In the genomic region with DNA sequence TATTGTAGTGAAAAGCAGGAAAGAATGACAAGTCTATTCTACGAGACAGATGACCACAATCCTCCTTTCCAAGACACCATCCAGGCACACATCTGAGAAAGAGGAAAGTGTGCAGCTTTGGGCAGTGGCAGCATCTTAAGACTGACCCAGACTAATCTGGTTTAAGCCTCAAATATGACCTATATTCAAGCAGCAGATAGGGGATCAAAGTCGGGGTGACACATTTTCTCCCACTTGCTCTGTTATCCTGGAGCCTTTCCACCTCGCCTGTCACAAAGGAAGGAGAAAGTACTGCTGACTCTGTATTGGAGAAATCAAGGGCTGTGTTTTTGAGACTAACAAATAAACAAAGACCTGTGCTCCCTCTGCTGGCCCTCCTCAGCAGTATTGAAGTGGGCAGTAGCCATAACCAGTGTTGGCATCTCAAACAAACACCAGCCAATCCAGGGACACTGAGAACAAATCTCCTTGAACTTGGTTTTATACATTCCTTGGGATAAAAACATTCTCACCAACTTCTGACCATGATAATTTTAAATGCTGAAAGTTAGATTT, we compare ENCODE assay signal across 9 mouse cellular contexts. TPM values are rescaled to one million over a fixed set of nuclear protein-coding genes. Genes with fewer than 3 reads are reported as not detected.
DNase-seq lines count a peak whose midpoint lies in the region; ATAC-seq and TF ChIP-seq lines count a peak whose summit lies in the region.
"Had no signal": no experiment of that assay in that cellular context is flagged by ENCODE, and none has a peak within 500 bp of the region (broad histone marks: within the 10 kb centered on the region; RNA-seq: fewer than 3 reads in every experiment).

No protein-coding gene starts in this region.

- TF ChIP-seq POLR2A in cortical plate, adult 2 months (IDR thresholded peaks at IDR 0.05; ENCODE audit: extremely low read depth, insufficient read depth, low read length): no peak

- no peak overlapping the region for H3K4me2 ChIP-seq in liver, postnatal 0 days (ENCODE audit: low read depth, low read length)
- no peak overlapping the region for H3K4me2 ChIP-seq in liver, embryonic 11.5 days
- H3K4me2 ChIP-seq in heart, embryonic 12.5 days: no peak overlapping the region

- no peak overlapping the region for H3K4me3 ChIP-seq in gastrocnemius, adult 2 months
- H3K4me3 ChIP-seq in liver, postnatal 0 days (ENCODE audit: low read depth, low read length): no peak overlapping the region
- H3K4me3 ChIP-seq in liver, embryonic 11.5 days (ENCODE audit: low read depth, low read length): no peak overlapping the region
- H3K4me3 ChIP-seq in cortical plate, adult 2 months (ENCODE audit: insufficient read depth, low read length): no peak overlapping the region
- no peak overlapping the region for H3K4me3 ChIP-seq in heart, embryonic 12.5 days
- H3K4me3 ChIP-seq: erythroblast, embryonic 14.5 days had no signal

- TF ChIP-seq CTCF in gastrocnemius, adult 2 months (IDR thresholded peaks at IDR 0.05): peak; percentile 32; the same call in 1 of the 2 replicates
- TF ChIP-seq CTCF in liver, postnatal 0 days (IDR thresholded peaks at IDR 0.05; ENCODE audit: low read depth): peak; percentile 39
- TF ChIP-seq CTCF in cortical plate, adult 2 months (IDR thresholded peaks at IDR 0.05; ENCODE audit: extremely low read depth, insufficient read depth, low read length): peak; percentile 32; the same call in 1 of the 2 replicates

- intact Hi-C loops in gastrocnemius, adult 2 months (cut with DNase I): no loop called here

- WGBS in liver, postnatal 0 days (ENCODE audit: insufficient replicate concordance): 69% methylated on average over 3 of the region's 3 CpGs
- WGBS in liver, embryonic 11.5 days: 68% methylated on average over 3 of the region's 3 CpGs
- 52% methylated on average over 3 of the region's 3 CpGs for WGBS in heart, embryonic 12.5 days

- H3K27me3 ChIP-seq in liver, postnatal 0 days (ENCODE audit: insufficient read depth, low read length): no peaks in the 10 kb centered on the region
- H3K27me3 ChIP-seq in liver, embryonic 11.5 days (replicated peaks; ENCODE audit: control insufficient read depth, insufficient read depth, low read length): no peaks in the 10 kb centered on the region
- H3K27me3 ChIP-seq in heart, embryonic 12.5 days (replicated peaks): no peaks in the 10 kb centered on the region

- H3K9me3 ChIP-seq in liver, postnatal 0 days (ENCODE audit: low read length): no peaks in the 10 kb centered on the region
- no peaks in the 10 kb centered on the region for H3K9me3 ChIP-seq in liver, embryonic 11.5 days (ENCODE audit: control insufficient read depth, low read length)
- H3K9me3 ChIP-seq in heart, embryonic 12.5 days (replicated peaks): no peaks in the 10 kb centered on the region

- TF ChIP-seq EP300 in liver, postnatal 0 days (IDR thresholded peaks at IDR 0.05; ENCODE audit: low read depth): no peak

- no peak overlapping the region for H3K9ac ChIP-seq in liver, postnatal 0 days (replicated peaks)
- no peak overlapping the region for H3K9ac ChIP-seq in liver, embryonic 11.5 days (ENCODE audit: low read depth, low read length)
- H3K9ac ChIP-seq in heart, embryonic 12.5 days: no peak overlapping the region

- ATAC-seq in liver, postnatal 0 days: no peak
- ATAC-seq in liver, embryonic 11.5 days (replicated peaks; ENCODE audit: low FRiP score): no peak
- ATAC-seq in heart, embryonic 12.5 days (ENCODE audit: insufficient number of reproducible peaks, low FRiP score): no peak

- 0 out of 2 replicates have a peak, but pooled peaks cover 7% of the 10 kb centered on the region for H3K36me3 ChIP-seq in liver, postnatal 0 days (replicated peaks; ENCODE audit: insufficient read depth, low read length)
- H3K36me3 ChIP-seq in liver, embryonic 11.5 days (ENCODE audit: control insufficient read depth, insufficient read depth, low read length): no peaks in the 10 kb centered on the region
- no peaks in the 10 kb centered on the region for H3K36me3 ChIP-seq in heart, embryonic 12.5 days

- DNase-seq in gastrocnemius, adult 2 months: no peak
- DNase-seq in gastrocnemius, postnatal 25 days: no peak
- no peak for DNase-seq in liver, postnatal 0 days
- no peak for DNase-seq in liver, embryonic 11.5 days (ENCODE audit: low spot score)
- peak; percentile 65 for DNase-seq in retina, adult 2 months (ENCODE audit: low read depth, low spot score)
- DNase-seq in thymus, postnatal 14 days: no peak

- no peak overlapping the region for H3K27ac ChIP-seq in gastrocnemius, adult 2 months
- H3K27ac ChIP-seq in liver, postnatal 0 days (ENCODE audit: low read depth): no peak overlapping the region
- no peak overlapping the region for H3K27ac ChIP-seq in liver, embryonic 11.5 days (ENCODE audit: low read depth, low read length)
- H3K27ac ChIP-seq in cortical plate, adult 2 months (ENCODE audit: insufficient read depth, low read length): no peak overlapping the region
- no peak overlapping the region for H3K27ac ChIP-seq in heart, embryonic 12.5 days (ENCODE audit: poor library complexity, severe bottlenecking)

- H3K4me1 ChIP-seq in liver, postnatal 0 days (ENCODE audit: insufficient read depth): no peaks in the 10 kb centered on the region
- H3K4me1 ChIP-seq in liver, embryonic 11.5 days (replicated peaks; ENCODE audit: control insufficient read depth, insufficient read depth, low read length): peaks cover 4% of the 10 kb centered on the region; the same call in 1 of the 2 replicates
- no peaks in the 10 kb centered on the region for H3K4me1 ChIP-seq in cortical plate, adult 2 months (ENCODE audit: control insufficient read depth, insufficient read depth, low read length)
- peaks cover 22% of the 10 kb centered on the region for H3K4me1 ChIP-seq in heart, embryonic 12.5 days (replicated peaks)

RNA-seq across cellular contexts. Expression of a gene that starts 34.7 kb away (rescaled TPM):
- not detected for total RNA-seq in gastrocnemius, adult 2 months (2021)
- not detected for total RNA-seq in gastrocnemius, postnatal 25 days (2021)
- not detected in 2 replicates for polyA plus RNA-seq in liver, postnatal 0 days (2015; fragmentation: Nextera tagmentation; extraction: Ambion mirVana)
- polyA plus RNA-seq in liver, embryonic 11.5 days (2014; fragmentation: Nextera tagmentation; extraction: Ambion mirVana): not detected in 2 replicates
- 3.4 and 4.5 TPM in 2 replicates for polyA plus RNA-seq in cortical plate, adult 2 months (2012; rRNA removed)
- not detected in 2 replicates for polyA plus RNA-seq in heart, embryonic 12.5 days (2016; fragmentation: Nextera tagmentation; extraction: Ambion mirVana)
- polyA plus RNA-seq: erythroblast, embryonic 14.5 days had no signal
